Mouse (Mus musculus) hindbrain, embryonic 13.5 days (tissue): ENCODE measurements around the gene Slamf9. TPM values are rescaled to one million over a fixed set of nuclear protein-coding genes. Genes with fewer than 3 reads are reported as not detected.
A peak's percentile ranks its signal among the peaks of the same experiment; 100 is the strongest.

Experiments used
- ATAC-seq: fragments of 200-750 bp; cut with Nextera tagmentation; 2 replicates; pipeline ENCODE4 v1.8.0; 2017; ENCODE audit warnings: moderate TSS enrichment; ENCODE audit not compliant: low FRiP score
- H3K27ac ChIP-seq: fragments of 300-500 bp; sonication (generic); 2 replicates; pipeline ENCODE4 v1.5.1; 2015; ENCODE audit warnings: inconsistent platforms, mild to moderate bottlenecking, moderate library complexity
- H3K27me3 ChIP-seq: fragments of 300-500 bp; sonication (generic); 2 replicates; pipeline ENCODE4 v1.6.1; 2015; ENCODE audit warnings: mild to moderate bottlenecking, inconsistent platforms
- H3K36me3 ChIP-seq: fragments of 300-500 bp; sonication (generic); 2 replicates; pipeline ENCODE4 v1.6.1; 2015; ENCODE audit warnings: mild to moderate bottlenecking, inconsistent platforms
- H3K4me1 ChIP-seq: fragments of 300-500 bp; sonication (generic); replicated peaks from 2 replicates; pipeline ENCODE4 v1.6.1; 2015; ENCODE audit warnings: inconsistent platforms
- H3K4me2 ChIP-seq: fragments of 300-500 bp; sonication (generic); 2 replicates; pipeline ENCODE4 v1.6.1; 2015; ENCODE audit warnings: inconsistent platforms, mild to moderate bottlenecking, moderate library complexity
- H3K4me3 ChIP-seq: fragments of 300-500 bp; sonication (generic); 2 replicates; pipeline ENCODE4 v1.5.1; 2015; ENCODE audit warnings: mild to moderate bottlenecking, inconsistent platforms
- H3K9ac ChIP-seq: fragments of 300-500 bp; sonication (generic); 2 replicates; pipeline ENCODE4 v1.6.1; 2015; ENCODE audit warnings: mild to moderate bottlenecking, inconsistent platforms
- H3K9me3 ChIP-seq: fragments of 300-500 bp; sonication (generic); 2 replicates; pipeline ENCODE4 v1.6.1; 2016; ENCODE audit warnings: inconsistent platforms
- WGBS: fragments of 180-500 bp; shearing (Covaris S2); methylation state at CpG from one replicate; pipeline ENCODE4 v1.1.7; 2015; 5-methylcytosine and 5-hydroxymethylcytosine counted together
- polyA plus RNA-seq: library from polyadenylated mRNA; unstranded; fragments of >200 nt; fragmentation: Nextera tagmentation; extraction: Ambion mirVana; gene quantifications from 2 replicates; pipeline ENCODE4 v1.2.1, GENCODE M21; 2015

The Slamf9 gene
- polyA plus RNA-seq, 1 experiment from 2014 or later: not detected

- H3K4me1 ChIP-seq: no peaks in the 10 kb centered on the region
- no peaks in the 10 kb centered on the region for H3K36me3 ChIP-seq
- 74% methylated on average over 11 of the region's 11 CpGs for WGBS
- H3K4me3 ChIP-seq: no peak overlapping the region
- no peak overlapping the region for H3K9ac ChIP-seq
- ATAC-seq: no peak
- H3K27ac ChIP-seq: no peak overlapping the region
- H3K27me3 ChIP-seq: no peaks in the 10 kb centered on the region
- H3K4me2 ChIP-seq: no peak overlapping the region
- no peaks in the 10 kb centered on the region for H3K9me3 ChIP-seq
Measured at GRCm38 (mm10) chr1:172468301-172468877, 6.8 kb upstream of the Slamf9 start.

- Histone ChIP-seq H3K9me3 (no peaks in the 10 kb centered on the region), H3K4me3 (no peak overlapping the region), H3K4me2 (no peak overlapping the region), H3K4me1 (no peaks in the 10 kb centered on the region), H3K9ac (no peak overlapping the region), H3K27ac (no peak overlapping the region), H3K27me3 (no peaks in the 10 kb centered on the region), H3K36me3 (no peaks in the 10 kb centered on the region)
- ATAC-seq: no peak
- WGBS: 84% methylated on average over 5 of the region's 5 CpGs
Measured at GRCm38 (mm10) chr1:172469373-172469772, 5.8 kb upstream of the Slamf9 start.

GRCm38 (mm10) chr1:172469810-172470448 is 5.2 kb upstream of the Slamf9 start:
- Histone ChIP-seq H3K9me3 (no peaks in the 10 kb centered on the region), H3K36me3 (no peaks in the 10 kb centered on the region), H3K4me1 (no peaks in the 10 kb centered on the region), H3K4me3 (no peak overlapping the region), H3K27ac (no peak overlapping the region), H3K4me2 (no peak overlapping the region), H3K27me3 (no peaks in the 10 kb centered on the region), H3K9ac (no peak overlapping the region)
- WGBS: 64% methylated on average over 8 of the region's 8 CpGs
- no peak for ATAC-seq

GRCm38 (mm10) chr1:172472909-172473308 is 2.2 kb upstream of the Slamf9 start:
- no peaks in the 10 kb centered on the region for H3K4me1 ChIP-seq
- H3K27ac ChIP-seq: no peak overlapping the region
- no peaks in the 10 kb centered on the region for H3K36me3 ChIP-seq
- no peak overlapping the region for H3K4me3 ChIP-seq
- H3K9me3 ChIP-seq: no peaks in the 10 kb centered on the region
- no peak overlapping the region for H3K9ac ChIP-seq
- no peak overlapping the region for H3K4me2 ChIP-seq
- ATAC-seq: no peak
- H3K27me3 ChIP-seq: no peaks in the 10 kb centered on the region

GRCm38 (mm10) chr1:172474196-172474595 is 962 bp upstream of the Slamf9 start:
- ATAC-seq: no peak

GRCm38 (mm10) chr1:172478020-172478419 is 2.9 kb downstream of the Slamf9 start:
- Histone ChIP-seq H3K9me3 (no peaks in the 10 kb centered on the region), H3K27ac (no peak overlapping the region), H3K4me3 (no peak overlapping the region), H3K9ac (no peak overlapping the region), H3K4me2 (no peak overlapping the region), H3K27me3 (peaks cover 9% of the 10 kb centered on the region; the same call in 1 of the 2 replicates), H3K4me1 (peaks cover 13% of the 10 kb centered on the region), H3K36me3 (no peaks in the 10 kb centered on the region)
- no peak for ATAC-seq
- WGBS: 77% methylated on average over 5 of the region's 5 CpGs

More at GRCm38 (mm10) chr1:172474196-172474595, 962 bp upstream of the Slamf9 start:
- Histone ChIP-seq H3K9me3 (no peaks in the 10 kb centered on the region), H3K4me2 (no peak overlapping the region), H3K4me3 (no peak overlapping the region), H3K36me3 (no peaks in the 10 kb centered on the region), H3K4me1 (no peaks in the 10 kb centered on the region), H3K9ac (no peak overlapping the region), H3K27ac (no peak overlapping the region), H3K27me3 (no peaks in the 10 kb centered on the region)
- WGBS: 89% methylated on average over 3 of the region's 3 CpGs

GRCm38 (mm10) chr1:172480376-172480775 is 5.2 kb downstream of the Slamf9 start:
- no peak overlapping the region for H3K27ac ChIP-seq
- H3K4me3 ChIP-seq: no peak overlapping the region
- no peak overlapping the region for H3K4me2 ChIP-seq
- WGBS: 91% methylated on average over 4 of the region's 4 CpGs
- no peak for ATAC-seq
- no peaks in the 10 kb centered on the region for H3K9me3 ChIP-seq
- H3K36me3 ChIP-seq: 0 out of 2 replicates have a peak, but pooled peaks cover 4% of the 10 kb centered on the region
- peaks cover 36% of the 10 kb centered on the region for H3K4me1 ChIP-seq
- H3K9ac ChIP-seq: no peak overlapping the region
- peaks cover 9% of the 10 kb centered on the region; the same call in 1 of the 2 replicates for H3K27me3 ChIP-seq

GRCm38 (mm10) chr1:172481111-172481510 is 6.0 kb downstream of the Slamf9 start:
- Histone ChIP-seq H3K27me3 (peaks cover 9% of the 10 kb centered on the region; the same call in 1 of the 2 replicates), H3K36me3 (0 out of 2 replicates have a peak, but pooled peaks cover 4% of the 10 kb centered on the region), H3K27ac (no peak overlapping the region), H3K9me3 (no peaks in the 10 kb centered on the region), H3K4me3 (peak overlapping the region; percentile 70), H3K4me1 (peaks cover 44% of the 10 kb centered on the region), H3K4me2 (peak overlapping the region; percentile 91), H3K9ac (peak overlapping the region; percentile 84; the same call in 1 of the 2 replicates)
- 21% methylated on average over 13 of the region's 13 CpGs for WGBS
- no peak for ATAC-seq

GRCm38 (mm10) chr1:172481540-172482280 is 6.6 kb downstream of the Slamf9 start, which contains the start of gene Igsf9:
Igsf9 (plus strand) TSS chr1:172481788.
- peak; percentile 93 for ATAC-seq
- 1% methylated on average over 38 of the region's 38 CpGs for WGBS
- peak within 1 kb of the TSS; percentile 84 for H3K9ac ChIP-seq

GRCm38 (mm10) chr1:172482518-172483360 is 7.6 kb downstream of the Slamf9 start:
- WGBS: under 1% methylated on average over 12 of the region's 12 CpGs
- Histone ChIP-seq H3K4me2 (peak overlapping the region; percentile 91), H3K27ac (peak overlapping the region; percentile 76), H3K36me3 (peaks cover 13% of the 10 kb centered on the region; the same call in 1 of the 2 replicates), H3K9me3 (no peaks in the 10 kb centered on the region), H3K4me3 (peak overlapping the region; percentile 70), H3K9ac (peak overlapping the region; percentile 84), H3K4me1 (peaks cover 60% of the 10 kb centered on the region), H3K27me3 (peaks cover 9% of the 10 kb centered on the region; the same call in 1 of the 2 replicates)
- ATAC-seq: peak; percentile 12

More at GRCm38 (mm10) chr1:172481540-172482280, 6.6 kb downstream of the Slamf9 start, which contains the start of gene Igsf9:
- H3K4me1 ChIP-seq: peaks cover 50% of the 10 kb centered on the region
- H3K4me3 ChIP-seq: peak within 1 kb of the TSS; percentile 70
- no peaks in the 10 kb centered on the region for H3K9me3 ChIP-seq
- H3K4me2 ChIP-seq: peak within 1 kb of the TSS; percentile 91
- H3K27ac ChIP-seq: peak within 1 kb of the TSS; percentile 76
- peaks cover 9% of the 10 kb centered on the region; the same call in 1 of the 2 replicates for H3K27me3 ChIP-seq
- 0 out of 2 replicates have a peak, but pooled peaks cover 4% of the 10 kb centered on the region for H3K36me3 ChIP-seq

GRCm38 (mm10) chr1:172483361-172483660 is 8.2 kb downstream of the Slamf9 start:
- peak overlapping the region; percentile 70 for H3K4me3 ChIP-seq
- peak overlapping the region; percentile 76 for H3K27ac ChIP-seq
- WGBS: 11% methylated on average over 4 of the region's 4 CpGs
- H3K9me3 ChIP-seq: no peaks in the 10 kb centered on the region
- ATAC-seq: no peak
- peak overlapping the region; percentile 91 for H3K4me2 ChIP-seq
- peaks cover 9% of the 10 kb centered on the region; the same call in 1 of the 2 replicates for H3K27me3 ChIP-seq
- H3K4me1 ChIP-seq: peaks cover 66% of the 10 kb centered on the region
- H3K9ac ChIP-seq: peak overlapping the region; percentile 84
- H3K36me3 ChIP-seq: peaks cover 15% of the 10 kb centered on the region; the same call in 1 of the 2 replicates
